Mouse (Mus musculus) E14TG2a.4 (cell line): ENCODE measurements around the gene Gm28035.

Experiments used
- CTCF ChIP-seq: conservative IDR thresholded peaks from 2 replicates; pipeline ENCODE4 v1.5.1; 2014; ENCODE audit warnings: low read length
- NANOG ChIP-seq: IDR thresholded peaks from 2 replicates; pipeline ENCODE4 v1.6.1; 2014; ENCODE audit warnings: borderline replicate concordance, low read length, mixed read lengths
- POU5F1 ChIP-seq: IDR thresholded peaks from 2 replicates; pipeline ENCODE4 v1.6.1; 2014; ENCODE audit warnings: low read length, borderline replicate concordance

DNA sequence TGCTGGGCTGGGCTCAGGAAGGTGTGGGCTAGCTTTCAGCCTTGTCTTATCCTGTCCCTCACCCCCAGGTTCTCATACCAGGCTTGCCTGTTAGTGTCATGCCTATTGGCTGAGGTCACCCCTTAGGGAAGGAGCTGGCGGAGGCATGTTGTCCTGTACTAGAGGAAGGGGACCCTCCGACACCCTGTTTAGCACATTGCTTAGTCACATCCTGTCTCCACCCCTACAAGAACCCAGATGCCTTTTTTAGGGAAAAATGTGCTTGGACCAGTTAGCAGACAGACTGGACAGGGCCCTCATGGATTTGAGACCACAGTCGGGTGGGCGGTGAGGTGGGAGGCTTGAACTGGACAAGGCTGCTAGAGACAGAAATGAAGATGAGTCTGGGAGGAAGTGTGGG is 18.2 kb downstream of the Gm28035 start:
- TF ChIP-seq CTCF (no peak), NANOG (no peak), POU5F1 (no peak)
